Mouse (Mus musculus) adrenal gland, postnatal 36 days (tissue): ENCODE results near the gene Epha1. TPM values are rescaled to one million over a fixed set of nuclear protein-coding genes. Genes with fewer than 3 reads are reported as not detected.
A peak's percentile ranks its signal among the peaks of the same experiment; 100 is the strongest.

Experiments
- DNase-seq, 2 experiments: peaks; one replicate each; pipeline ENCODE4 v3.0.0; 2021; ENCODE audit warnings: mixed read lengths in 1 of 2
- total RNA-seq, 2 experiments: library from RNA; stranded (reverse); gene quantifications; 2 replicates each; pipeline ENCODE4 v1.2.3; 2021

Epha1 gene
- total RNA-seq, 2 experiments from 2014 or later: 0.46 to 0.49 TPM

- peak; percentile 9 for DNase-seq
These were observed 48.4 kb downstream of the Epha1 start, which contains the start of gene Fam131b for GRCm38 (mm10) chr6:42324482-42325267. Gene Fam131b (minus strand): TSS chr6:42324643.

DNA sequence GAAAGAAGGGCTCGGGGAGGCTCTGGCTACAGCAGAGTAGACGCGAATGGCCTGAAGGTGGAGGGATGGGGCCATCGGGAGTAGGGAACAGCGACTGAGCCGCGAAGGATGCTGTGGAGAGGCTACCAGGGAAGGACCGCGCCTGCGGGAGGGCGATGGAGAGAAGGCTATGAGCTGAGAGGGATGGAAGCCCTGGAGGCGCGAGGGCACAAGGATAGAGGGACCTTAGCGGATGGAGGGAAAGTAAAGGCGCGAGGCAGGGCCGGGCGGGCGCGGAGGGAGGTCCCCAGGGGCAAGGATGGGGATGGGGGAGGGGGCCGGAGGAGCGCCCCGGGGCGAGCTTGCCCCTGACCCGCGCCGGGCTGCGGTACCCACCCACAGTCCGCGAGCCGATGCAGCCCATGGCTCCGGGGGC is 49.0 kb downstream of the Epha1 start:
- DNase-seq: peak; percentile 7 to 10

- DNase-seq: no peak
These were observed 49.5 kb downstream of the Epha1 start for GRCm38 (mm10) chr6:42323371-42324066.

DNA sequence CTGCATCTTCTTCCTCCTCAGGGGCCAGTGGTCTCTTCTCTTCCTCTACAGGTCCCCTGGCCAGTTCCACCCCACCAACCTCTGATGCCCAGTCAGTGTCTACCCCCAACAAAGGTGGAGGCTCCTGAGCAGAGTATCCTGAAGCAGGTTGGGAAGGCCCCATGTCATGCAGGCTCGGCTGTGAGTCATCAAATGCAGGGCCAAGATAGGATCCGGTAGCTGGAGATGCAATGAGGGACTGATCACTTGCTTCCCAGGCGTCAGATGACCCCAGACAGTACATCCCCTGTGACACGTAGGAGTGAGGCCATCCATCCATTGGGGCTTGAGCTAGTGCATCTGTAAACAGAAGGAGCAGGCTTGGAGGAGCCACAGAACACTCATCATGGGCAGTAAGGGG is 54.8 kb downstream of the Epha1 start:
- DNase-seq: no peak

DNA sequence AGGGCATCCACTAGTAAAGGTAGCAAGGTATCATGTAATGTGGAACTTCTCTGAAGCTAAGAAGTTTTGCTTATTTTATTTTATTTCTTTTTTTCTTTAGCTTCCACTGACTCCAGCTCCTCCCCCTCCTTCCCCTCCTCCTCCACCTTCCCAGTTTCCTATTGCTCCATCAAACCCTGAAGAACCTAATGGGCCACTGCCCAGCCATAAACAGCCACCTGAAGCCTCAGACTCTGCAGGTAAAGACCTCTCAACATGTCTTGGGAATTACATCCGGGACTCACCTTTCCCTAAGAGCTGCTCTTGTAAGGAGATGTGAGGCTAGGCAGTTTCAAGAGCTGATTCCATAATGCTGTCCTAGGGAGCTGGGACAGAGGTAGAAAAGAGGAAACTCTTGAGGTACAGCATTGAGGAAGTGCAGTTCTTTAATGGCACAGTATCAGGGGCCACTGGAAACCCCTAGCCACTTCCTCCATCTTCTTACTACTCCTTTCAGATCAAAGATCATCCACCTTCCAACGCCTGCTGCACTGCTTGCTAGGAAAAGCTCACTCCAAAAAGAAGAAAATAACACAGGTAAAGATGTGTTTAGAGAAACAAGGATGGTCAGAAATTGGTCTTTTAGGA is 62.5 kb downstream of the Epha1 start:
- DNase-seq: no peak

DNA sequence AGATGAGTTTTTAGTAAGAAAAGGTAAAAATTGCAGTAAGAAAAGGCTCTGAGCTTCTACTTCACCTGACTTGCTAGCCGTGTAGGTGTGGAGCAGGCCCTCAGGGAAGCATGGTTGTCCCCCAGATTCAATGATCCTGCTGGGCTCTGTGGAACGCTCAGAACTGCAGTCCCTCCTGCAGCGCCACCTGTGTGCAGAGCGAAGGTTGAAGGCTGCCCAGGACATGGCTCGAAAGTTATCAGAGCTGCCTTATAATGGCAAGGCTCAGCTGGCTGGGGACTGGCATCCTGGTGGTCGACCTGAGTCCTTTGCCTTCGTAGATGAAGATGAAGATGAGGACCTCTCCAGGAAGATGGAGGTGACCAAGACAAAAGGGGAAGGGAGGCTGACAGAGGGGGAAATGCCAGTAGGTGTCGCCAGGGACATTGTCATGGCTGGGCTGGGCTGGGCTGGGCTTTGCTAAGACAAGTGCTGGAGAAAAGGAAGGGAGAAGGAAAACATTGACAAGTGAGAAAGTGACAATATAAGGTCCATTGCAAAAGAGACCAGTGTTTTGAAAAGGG is 63.2 kb downstream of the Epha1 start:
- peak in 1 of 2 experiments; percentile 9 for DNase-seq

Other genes with a start within 250 kb of the Epha1 start
- not detected for gene Tas2r139, start 232.3 kb downstream of the Epha1 start, total RNA-seq
- not detected for gene Tas2r144, start 157.9 kb downstream of the Epha1 start, total RNA-seq
- gene Gstk1, start 127.3 kb downstream of the Epha1 start, total RNA-seq: 100 to 1,000 TPM in 1 of 2 experiments, 10 to 100 TPM in 1; 71.9 to 345 TPM
- 1 to 10 TPM in 1 of 2 experiments, not detected in 1; 2.4 TPM for gene Tmem139, start 111.3 kb downstream of the Epha1 start, total RNA-seq
- 10 to 100 TPM; 17.8 to 20.6 TPM for gene Casp2, start 108.3 kb downstream of the Epha1 start, total RNA-seq
- gene Clcn1, start 86.6 kb downstream of the Epha1 start, total RNA-seq: under 1 TPM in 1 of 2 experiments, not detected in 1; 0.20 TPM
- gene Fam131b, start 48.6 kb downstream of the Epha1 start, total RNA-seq: under 1 TPM; 0.23 to 0.60 TPM
- gene Zyx, start 23.6 kb downstream of the Epha1 start, total RNA-seq: 100 to 1,000 TPM; 107 to 144 TPM
- gene Tas2r143, start 27.0 kb upstream of the Epha1 start, total RNA-seq: 1 to 10 TPM; 2.3 to 5.9 TPM
- gene Tas2r135, start 32.2 kb upstream of the Epha1 start, total RNA-seq: 1 to 10 TPM; 1.3 to 6.4 TPM
- gene Tas2r126, start 61.3 kb upstream of the Epha1 start, total RNA-seq: 1 to 10 TPM in 1 of 2 experiments, not detected in 1; 3.7 TPM
- not detected for gene Olfr458, start 91.9 kb upstream of the Epha1 start, total RNA-seq
- gene Olfr457, start 103.1 kb upstream of the Epha1 start, total RNA-seq: not detected
- not detected for gene Olfr456, start 113.9 kb upstream of the Epha1 start, total RNA-seq
- not detected for gene Olfr455, start 174.3 kb upstream of the Epha1 start, total RNA-seq
- not detected for gene Tcaf3, start 224.4 kb upstream of the Epha1 start, total RNA-seq